Mouse (Mus musculus) layer of hippocampus, adult 11-12 months (tissue): ENCODE data around the gene Mier2.

Source experiments
- DNase-seq: peaks from one replicate; pipeline ENCODE4 v3.0.0; 2022; ENCODE audit warnings: low spot score

The Mier2 gene

GRCm38 (mm10) chr10:79574796-79575195 is 19.8 kb upstream of the Mier2 start:
- DNase-seq = no peak

GRCm38 (mm10) chr10:79574350-79574749 is 19.4 kb upstream of the Mier2 start:
- no peak for DNase-seq

- DNase-seq = no peak
Measured at GRCm38 (mm10) chr10:79573611-79574010, 18.6 kb upstream of the Mier2 start.

- no peak for DNase-seq
Measured at GRCm38 (mm10) chr10:79571314-79571713, 16.3 kb upstream of the Mier2 start.

- DNase-seq = no peak
Measured at GRCm38 (mm10) chr10:79569921-79570320, 14.9 kb upstream of the Mier2 start.

GRCm38 (mm10) chr10:79559716-79560115 is 4.7 kb upstream of the Mier2 start:
- DNase-seq = no peak

GRCm38 (mm10) chr10:79557496-79557895 is 2.5 kb upstream of the Mier2 start:
- DNase-seq = no peak

- DNase-seq = no peak
Measured at GRCm38 (mm10) chr10:79556951-79557350, 2.0 kb upstream of the Mier2 start.

GRCm38 (mm10) chr10:79555238-79555724 is 282 bp upstream of the Mier2 start:
- DNase-seq = no peak

GRCm38 (mm10) chr10:79553691-79554090 is 1.3 kb downstream of the Mier2 start:
- no peak for DNase-seq

GRCm38 (mm10) chr10:79553176-79553575 is 1.8 kb downstream of the Mier2 start:
- no peak for DNase-seq

GRCm38 (mm10) chr10:79552531-79552930 is 2.5 kb downstream of the Mier2 start:
- DNase-seq = no peak

- DNase-seq = no peak
Measured at GRCm38 (mm10) chr10:79550366-79550765, 4.6 kb downstream of the Mier2 start.

GRCm38 (mm10) chr10:79548971-79549723 is 5.9 kb downstream of the Mier2 start:
- no peak for DNase-seq

- no peak for DNase-seq
Measured at GRCm38 (mm10) chr10:79548546-79548945, 6.5 kb downstream of the Mier2 start.

GRCm38 (mm10) chr10:79547148-79547675 is 7.8 kb downstream of the Mier2 start:
- no peak for DNase-seq

- no peak for DNase-seq
Measured at GRCm38 (mm10) chr10:79546483-79546882, 8.5 kb downstream of the Mier2 start.

GRCm38 (mm10) chr10:79545891-79546290 is 9.1 kb downstream of the Mier2 start:
- DNase-seq = no peak

GRCm38 (mm10) chr10:79544631-79545030 is 10.4 kb downstream of the Mier2 start:
- DNase-seq = no peak

- no peak for DNase-seq
Measured at GRCm38 (mm10) chr10:79543884-79544597, 11.0 kb downstream of the Mier2 start.

- no peak for DNase-seq
Measured at GRCm38 (mm10) chr10:79542171-79542570, 12.8 kb downstream of the Mier2 start.

GRCm38 (mm10) chr10:79541522-79541921 is 13.5 kb downstream of the Mier2 start:
- DNase-seq = no peak

GRCm38 (mm10) chr10:79540746-79541145 is 14.3 kb downstream of the Mier2 start:
- no peak for DNase-seq
